Mouse (Mus musculus): Measurements from ENCODE around the gene Gjd3.

- TF ChIP-seq POLR2A (IDR thresholded peaks at IDR 0.05; ENCODE audit: borderline replicate concordance, control insufficient read depth, low read depth, low read length) (no peak), CTCF (IDR thresholded peaks at IDR 0.05; ENCODE audit: control insufficient read depth, insufficient read depth, low read length) (no peak)
These were observed 30.1 kb downstream of the Gjd3 start for GRCm38 (mm10) chr11:98952736-98953135.
